Mouse (Mus musculus) liver, embryonic 18 days (tissue): ENCODE data around the gene Prph. TPM values are rescaled to one million over a fixed set of nuclear protein-coding genes. Genes with fewer than 3 reads are reported as not detected.

Source experiments
- polyA plus RNA-seq: library from polyadenylated mRNA; depleted of rRNA; stranded (reverse); fragments of >200 nt; gene quantifications from 2 replicates; pipeline ENCODE4 v1.2.3, GENCODE M21; 2012; rRNA removed

Prph gene
- 0.17 and 0.37 TPM in 2 replicates for polyA plus RNA-seq

DNA sequence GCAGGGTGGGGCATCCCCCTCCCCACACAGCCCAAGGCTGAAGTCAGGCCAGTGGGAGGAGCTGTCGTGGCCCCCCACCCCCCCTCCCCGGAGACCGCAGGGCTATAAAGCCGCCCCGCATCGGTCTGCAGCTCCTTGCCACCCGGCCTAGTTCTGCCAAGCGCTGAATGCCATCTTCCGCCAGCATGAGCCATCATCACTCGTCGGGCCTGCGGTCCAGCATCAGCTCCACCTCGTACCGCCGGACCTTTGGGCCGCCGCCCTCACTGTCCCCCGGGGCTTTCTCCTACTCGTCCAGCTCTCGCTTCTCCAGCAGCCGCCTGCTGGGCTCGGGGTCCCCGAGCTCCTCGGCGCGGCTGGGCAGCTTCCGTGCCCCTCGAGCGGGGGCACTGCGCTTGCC, at the start of gene Prph:
Gene Prph, plus strand, starts transcription at position 135 of the 400 bp plus-strand sequence.

DNA sequence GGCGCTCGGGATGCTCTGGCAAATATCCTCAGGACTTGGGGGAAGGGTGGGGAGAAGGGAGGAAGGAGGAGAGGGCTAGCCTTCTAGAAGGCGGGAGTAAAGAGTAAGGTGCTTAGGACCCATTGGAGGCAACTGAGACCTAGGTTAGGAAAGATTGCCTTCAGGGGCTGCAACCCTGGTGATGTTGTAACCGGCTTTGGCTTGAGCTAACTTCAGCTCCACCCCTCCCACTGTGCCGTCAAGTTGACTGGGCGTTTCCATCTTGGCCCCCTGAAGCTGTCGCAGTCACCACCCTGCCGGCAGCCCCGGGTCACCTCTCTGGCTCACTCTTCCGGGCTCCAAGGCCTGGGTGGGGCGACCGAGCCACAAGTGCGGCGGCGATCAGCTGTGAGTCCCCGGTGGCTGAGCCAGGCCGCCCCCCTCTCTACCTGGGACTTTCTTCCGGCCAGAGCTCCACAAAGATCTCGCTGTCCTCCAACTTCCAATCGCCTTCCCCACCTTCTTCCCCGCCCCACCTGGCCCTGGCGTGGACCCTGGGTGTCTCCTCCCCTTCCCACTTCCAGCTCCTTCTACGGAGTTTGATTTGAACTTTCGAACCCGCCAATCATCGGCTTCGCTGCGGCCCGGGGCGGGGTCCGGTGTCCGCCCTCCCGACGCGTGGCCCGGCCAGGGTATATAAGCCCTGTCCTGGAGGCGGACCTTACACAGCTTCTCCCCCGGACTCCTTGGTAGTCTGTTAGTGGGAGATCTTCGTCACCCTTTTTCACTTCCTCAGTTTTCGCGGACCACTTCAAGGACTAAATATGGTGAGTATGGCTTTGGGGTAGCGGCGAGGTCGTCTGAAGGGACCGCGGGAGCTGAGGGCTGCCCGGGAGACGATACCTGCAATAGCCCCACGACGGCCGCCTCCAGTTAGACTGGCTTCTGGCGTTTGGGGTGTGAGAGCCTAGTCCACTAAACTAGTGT, 25.1 kb upstream of the Prph start, which contains the start of gene Tuba1c:
Gene Tuba1c, plus strand, starts transcription at position 273 of the 966 bp plus-strand sequence.

DNA sequence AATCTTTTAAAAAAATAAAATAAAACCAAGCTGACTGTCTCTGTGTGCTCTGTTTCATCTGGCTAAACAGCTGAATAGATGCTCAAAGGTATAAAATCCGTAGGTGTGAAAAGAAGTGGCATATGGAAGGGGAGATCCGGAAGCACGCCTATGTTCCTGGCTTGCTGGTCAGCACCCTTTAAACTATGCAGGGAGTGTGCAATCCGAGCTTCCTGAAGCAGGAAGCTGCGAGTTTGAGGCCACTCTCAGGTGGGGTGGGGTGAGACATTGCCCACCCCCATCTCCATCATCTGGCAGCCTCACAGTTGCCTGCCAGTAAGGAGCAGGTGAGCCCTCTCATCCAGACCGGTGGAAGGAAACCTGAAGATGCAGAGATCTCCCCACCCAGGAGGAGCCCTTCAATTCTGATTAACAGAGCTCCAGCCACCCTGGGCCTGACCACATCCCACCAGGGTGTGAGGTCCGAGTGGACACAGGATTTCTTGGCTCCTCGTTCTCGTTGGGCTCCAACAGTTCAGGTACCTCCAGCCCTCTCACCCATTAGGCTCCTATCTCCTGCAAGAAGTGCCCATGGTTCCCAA, 19.1 kb downstream of the Prph start, which contains the start of gene Troap:
Gene Troap, plus strand, starts transcription at position 557 of the 581 bp plus-strand sequence.

GRCm38 (mm10) chr15:99087253-99088075, 32.5 kb downstream of the Prph start, which contains the start of gene C1ql4:
Gene C1ql4, minus strand, starts transcription at chr15:99087817.

DNA sequence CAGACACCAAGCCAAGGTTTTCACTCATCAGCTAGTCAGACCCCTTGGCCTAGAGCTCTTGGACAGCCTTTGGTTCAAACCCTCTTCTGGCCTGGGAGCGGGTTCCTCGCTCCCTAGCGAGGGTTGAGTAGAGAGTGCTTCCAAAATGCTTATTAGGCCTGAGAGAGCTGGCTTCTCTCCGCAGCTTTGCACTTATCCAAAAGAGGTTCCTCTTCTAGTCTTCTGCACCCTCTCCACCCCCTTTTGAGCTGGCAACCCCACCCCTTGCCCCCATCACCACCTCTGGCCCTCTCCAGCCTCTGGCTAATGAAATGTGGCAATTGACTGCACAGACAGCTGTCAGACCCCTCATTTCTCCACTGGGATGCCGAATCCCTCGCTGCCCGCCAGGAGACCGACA, 37.9 kb downstream of the Prph start, which contains the start of gene Dnajc22:
Gene Dnajc22, plus strand, starts transcription at position 301 of the 400 bp plus-strand sequence.

Other genes with a start within 250 kb of the Prph start
- 0.01 and 0.02 TPM in 2 replicates for gene Ddn, start 245.7 kb upstream of the Prph start, polyA plus RNA-seq
- gene Prkag1, start 223.7 kb upstream of the Prph start, polyA plus RNA-seq: 47.3 and 53.3 TPM in 2 replicates
- gene Kmt2d, start 184.0 kb upstream of the Prph start, polyA plus RNA-seq: 3.5 and 6.2 TPM in 2 replicates
- 1.5 and 1.6 TPM in 2 replicates for gene Rhebl1, start 160.6 kb upstream of the Prph start, polyA plus RNA-seq
- gene Dhh, start 156.6 kb upstream of the Prph start, polyA plus RNA-seq: 0.14 and 0.16 TPM in 2 replicates
- 15.8 and 17.4 TPM in 2 replicates for gene Lmbr1l, start 136.9 kb upstream of the Prph start, polyA plus RNA-seq
- 760 and 830 TPM in 2 replicates for gene Tuba1b, start 120.6 kb upstream of the Prph start, polyA plus RNA-seq
- 0.19 TPM in 1 of 2 replicates, not detected in the other for gene Gm49450, start 101.6 kb upstream of the Prph start, polyA plus RNA-seq
- 31.0 and 37.6 TPM in 2 replicates for gene Tuba1a, start 101.5 kb upstream of the Prph start, polyA plus RNA-seq
- 221 and 258 TPM in 2 replicates for gene Tuba1c, start 25.3 kb upstream of the Prph start, polyA plus RNA-seq
- 6.3 and 9.4 TPM in 2 replicates for gene Troap, start 19.4 kb downstream of the Prph start, polyA plus RNA-seq
- gene C1ql4, start 32.6 kb downstream of the Prph start, polyA plus RNA-seq: 0.02 and 0.07 TPM in 2 replicates
- gene Dnajc22, start 38.0 kb downstream of the Prph start, polyA plus RNA-seq: 32.2 and 35.9 TPM in 2 replicates
- gene Spats2, start 70.7 kb downstream of the Prph start, polyA plus RNA-seq: 5.8 and 6.0 TPM in 2 replicates
- 0.17 and 0.20 TPM in 2 replicates for gene Kcnh3, start 169.7 kb downstream of the Prph start, polyA plus RNA-seq
- gene Mcrs1, start 196.8 kb downstream of the Prph start, polyA plus RNA-seq: 17.7 and 17.8 TPM in 2 replicates
- 14.0 and 19.0 TPM in 2 replicates for gene Prpf40b, start 239.9 kb downstream of the Prph start, polyA plus RNA-seq
- 0.01 and 0.06 TPM in 2 replicates for gene Fam186b, start 240.7 kb downstream of the Prph start, polyA plus RNA-seq